Mouse (Mus musculus) embryonic fibroblast, embryonic 13.5 days (primary cell): ENCODE data around the gene Atp2b1.

Experiments used
- CTCF ChIP-seq: IDR thresholded peaks from 2 replicates; pipeline ENCODE4 v1.5.1; 2011; ENCODE audit warnings: mild to moderate bottlenecking, control low read depth, low read length, moderate library complexity, borderline replicate concordance; ENCODE audit not compliant: insufficient read depth
- POLR2A ChIP-seq: IDR thresholded peaks from 2 replicates; pipeline ENCODE4 v1.6.1; 2011; ENCODE audit warnings: low read depth, mild to moderate bottlenecking, control low read depth, low read length, moderate library complexity

GRCm38 (mm10) chr10:98905987-98906386 lies 8.2 kb upstream of the Atp2b1 start:
- no peak for TF ChIP-seq CTCF
- TF ChIP-seq POLR2A: no peak
